Mouse (Mus musculus) heart, postnatal 25 days (tissue): ENCODE results near the gene Ankmy2. TPM values are rescaled to one million over a fixed set of nuclear protein-coding genes. Genes with fewer than 3 reads are reported as not detected.

Experiments used
- DNase-seq: peaks from one replicate; pipeline ENCODE4 v3.0.0; 2022; ENCODE audit warnings: low spot score
- intact Hi-C: fragments of 180-260 bp; cut with DNase I; formaldehyde crosslinking; loops from one replicate; pipeline ENCODE4 v1.15.1; 2025
- total RNA-seq, 2 experiments: library from RNA; stranded (reverse); gene quantifications; 2 replicates each; pipeline ENCODE4 v1.2.3; 2021

Ankmy2 gene
- total RNA-seq, 2 experiments from 2014 or later: 15.5 to 17.1 TPM

DNA sequence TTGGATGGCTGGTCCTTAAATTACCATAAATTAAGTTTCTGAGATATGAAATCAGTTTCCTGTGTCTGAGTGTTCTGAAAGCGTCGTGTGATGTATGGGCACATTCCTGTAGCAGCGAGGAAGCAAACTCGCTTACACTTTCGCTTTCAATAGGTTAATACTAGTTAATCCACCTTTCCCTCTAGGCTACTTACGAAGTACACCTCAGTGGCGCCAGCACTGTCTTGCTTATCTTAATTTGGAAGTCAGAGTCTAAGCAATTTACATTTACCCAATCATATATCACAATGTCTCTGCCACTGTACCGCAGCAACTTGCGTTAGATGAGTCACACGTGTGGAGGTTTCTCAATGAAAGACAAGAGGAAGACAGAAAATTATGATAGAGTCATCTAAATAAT lies 60.0 kb downstream of the Ankmy2 start:
- DNase-seq: no peak
- intact Hi-C loops: loop anchor here (10.0 kb wide), 2 partner anchors 168 to 1238 kb away; partner anchors contain the start of genes D630036H23Rik and Ispd

DNA sequence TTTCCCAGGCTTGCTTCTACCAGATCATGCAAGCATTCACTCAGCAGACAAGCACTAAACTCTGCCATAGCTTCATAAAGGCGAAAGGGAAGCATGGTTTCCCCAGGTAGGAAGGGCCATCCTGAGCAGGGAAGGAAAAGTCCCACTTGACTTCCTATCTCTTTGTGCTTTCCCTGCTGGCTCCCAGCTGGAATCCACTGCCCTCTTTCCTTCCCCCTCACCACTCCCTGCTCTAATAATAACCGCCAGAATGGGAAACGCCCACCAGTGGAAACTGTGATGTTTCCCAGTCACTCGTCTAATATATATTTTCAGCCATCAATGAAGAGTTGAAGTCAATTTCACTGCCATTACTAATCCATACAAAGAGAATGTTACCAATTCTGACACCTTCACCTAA lies 67.5 kb downstream of the Ankmy2 start:
- intact Hi-C loops: no loop called here
- DNase-seq: no peak

DNA sequence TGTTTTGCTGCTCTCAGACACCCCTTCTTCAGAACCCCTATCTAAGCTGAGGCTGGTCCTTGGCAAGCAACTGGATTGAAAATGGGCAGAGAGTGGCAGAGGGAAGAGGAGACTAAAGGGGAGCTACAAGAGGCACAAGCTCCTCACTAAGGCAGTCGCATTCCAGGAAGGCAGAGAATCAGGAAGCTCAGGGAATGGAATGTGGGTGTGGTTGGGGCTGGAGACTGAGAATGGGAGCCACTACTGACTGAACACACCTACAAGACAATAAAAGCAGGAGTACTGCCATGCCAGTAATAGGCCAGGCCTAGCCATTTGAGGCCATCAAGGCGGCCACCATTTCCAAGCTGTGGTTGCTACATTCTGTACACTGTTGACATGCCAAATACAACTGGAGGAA lies 74.5 kb downstream of the Ankmy2 start:
- intact Hi-C loops: no loop called here
- DNase-seq: no peak

DNA sequence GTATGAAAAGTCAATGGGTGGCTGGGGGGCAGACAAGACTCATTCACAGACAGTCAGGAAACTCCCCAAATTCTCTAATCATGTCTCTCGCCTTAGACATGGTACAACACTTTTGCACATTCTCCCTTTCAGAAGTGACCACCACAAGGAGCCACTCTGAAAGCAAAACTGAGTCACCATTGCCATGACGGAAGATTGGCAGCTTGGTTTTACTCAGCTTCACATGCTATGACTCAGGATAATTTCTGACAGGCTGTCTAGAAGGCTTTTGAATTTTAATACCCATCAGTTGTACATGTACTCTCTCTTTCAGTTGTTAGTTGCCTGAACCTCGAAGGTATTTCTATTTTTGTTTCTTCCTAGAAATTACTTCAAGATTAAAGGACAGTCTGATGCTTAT lies 84.3 kb downstream of the Ankmy2 start:
- intact Hi-C loops: no loop called here
- DNase-seq: no peak

Other genes with a start within 250 kb of the Ankmy2 start
- not detected for gene Agr3, start 231.5 kb upstream of the Ankmy2 start, total RNA-seq
- not detected for gene Agr2, start 164.2 kb upstream of the Ankmy2 start, total RNA-seq
- 10 to 100 TPM; 44.2 to 57.7 TPM for gene Tspan13, start 114.6 kb upstream of the Ankmy2 start, total RNA-seq
- 100 to 1,000 TPM; 181 to 182 TPM for gene Bzw2, start 966 bp downstream of the Ankmy2 start, total RNA-seq
- gene Lrrc72, start 96.3 kb downstream of the Ankmy2 start, total RNA-seq: not detected
- under 1 TPM; 0.18 to 0.39 TPM for gene Sostdc1, start 157.0 kb downstream of the Ankmy2 start, total RNA-seq
- gene Ispd, start 224.3 kb downstream of the Ankmy2 start, total RNA-seq: 1 to 10 TPM; 4.7 to 6.3 TPM
- gene D630036H23Rik, start 225.1 kb downstream of the Ankmy2 start, total RNA-seq: 1 to 10 TPM; 1.7 TPM